In the genomic region with DNA sequence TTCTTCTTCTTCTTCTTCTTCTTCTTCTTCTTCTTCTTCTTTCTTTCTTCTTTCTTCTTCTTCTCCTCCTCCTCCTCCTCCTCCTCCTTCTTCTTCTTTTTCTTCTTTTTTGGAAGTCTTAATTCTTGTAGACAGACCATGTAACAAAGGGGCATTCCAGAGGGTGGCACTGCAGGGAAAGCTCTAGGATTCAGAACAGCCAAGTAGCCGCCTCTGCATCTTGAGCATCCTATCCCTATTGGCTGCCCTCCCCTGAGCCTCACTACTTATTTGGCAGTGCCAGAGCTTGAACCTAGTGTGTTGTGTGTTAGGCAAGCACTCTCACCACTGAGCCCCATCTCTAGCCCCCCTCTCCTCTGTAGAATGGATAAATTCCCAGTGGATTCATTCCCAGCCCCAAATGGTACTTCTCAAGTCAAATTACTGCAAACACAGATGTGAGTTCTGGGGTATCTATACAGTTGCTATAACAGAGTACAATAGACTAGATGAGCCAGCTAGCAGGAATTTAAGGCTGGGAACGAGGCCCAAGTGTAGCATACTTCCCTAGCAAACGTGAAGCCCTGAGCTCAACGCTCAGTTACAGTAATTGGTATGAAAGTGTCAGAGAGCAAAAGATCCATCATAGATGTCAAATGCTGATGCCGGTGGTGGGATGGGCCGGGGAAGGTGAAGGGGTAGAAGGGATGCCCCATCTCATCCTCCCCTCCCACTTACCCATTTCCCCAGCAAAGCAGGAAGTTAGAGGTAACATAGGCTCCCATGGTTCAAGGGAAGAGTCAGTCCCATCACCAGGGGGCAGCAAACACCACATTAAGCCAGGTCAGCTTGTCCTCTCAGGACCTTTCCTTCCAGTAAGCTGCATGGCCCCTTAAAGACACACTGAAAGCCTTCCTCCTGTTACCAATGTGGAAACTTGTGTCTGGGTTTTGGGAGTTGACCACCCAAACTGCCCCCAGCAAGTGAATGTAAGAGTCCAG, we compare ENCODE assay signal across 7 mouse cellular contexts. TPM values are rescaled to one million over a fixed set of nuclear protein-coding genes. Genes with fewer than 3 reads are reported as not detected.
A peak's percentile ranks its signal among the peaks of the same experiment; 100 is the strongest.
DNase-seq lines count a peak whose midpoint lies in the region; ATAC-seq and TF ChIP-seq lines count a peak whose summit lies in the region.

No protein-coding gene starts in this region.

- no peaks in the 10 kb centered on the region for H3K36me3 ChIP-seq in ES-Bruce4 (ENCODE audit: control insufficient read depth, insufficient read depth, low read length, poor library complexity, severe bottlenecking)

- no peak for TF ChIP-seq POLR2A in ES-Bruce4 (IDR thresholded peaks at IDR 0.05; ENCODE audit: insufficient read depth, low read length)

- no peaks in the 10 kb centered on the region for H3K27me3 ChIP-seq in ES-Bruce4 (ENCODE audit: control insufficient read depth, insufficient read depth, low read length, poor library complexity, severe bottlenecking)

- no peak for TF ChIP-seq EP300 in ES-Bruce4 (IDR thresholded peaks at IDR 0.05; ENCODE audit: insufficient read depth, low read depth, low read length)

- H3K4me1 ChIP-seq in ES-Bruce4 (ENCODE audit: control insufficient read depth, insufficient read depth, low read length) = peaks cover 2% of the 10 kb centered on the region

- no peaks in the 10 kb centered on the region for H3K9me3 ChIP-seq in ES-Bruce4 (replicated peaks; ENCODE audit: control insufficient read depth, insufficient read depth, low read length, poor library complexity, severe bottlenecking)

- H3K27ac ChIP-seq in ES-Bruce4 (ENCODE audit: insufficient read depth, low read length) = no peak overlapping the region

- no peak overlapping the region for H3K9ac ChIP-seq in ES-Bruce4 (ENCODE audit: low read depth, poor library complexity, severe bottlenecking)

- peak; percentile 90 for DNase-seq in ZHBTc4 (ENCODE audit: low read depth, low spot score)
- peak; percentile 71 to 77 for DNase-seq in heart, adult 9 months (ENCODE audit: low spot score in 2 of 2)
- peak; percentile 64 to 90 for DNase-seq in layer of hippocampus, postnatal 25 days (ENCODE audit: extremely low spot score in 1 of 2, low spot score in 1 of 2)
- DNase-seq in spleen, postnatal 10 days (ENCODE audit: low spot score in 2 of 2) = peak; percentile 67 to 89

- ATAC-seq in common myeloid progenitor, adult 5-6 weeks (replicated peaks; ENCODE audit: low read depth, poor library complexity, severe bottlenecking) = peak; percentile 72
- peak; percentile 74 for ATAC-seq in megakaryocyte-erythroid progenitor cell, adult 5-6 weeks (replicated peaks; ENCODE audit: low FRiP score, low TSS enrichment, poor library complexity, severe bottlenecking)

- peak; percentile 90 for TF ChIP-seq CTCF in ES-Bruce4 (IDR thresholded peaks at IDR 0.05; ENCODE audit: low read depth, low read length)

- H3K4me3 ChIP-seq in ES-Bruce4 (ENCODE audit: low read depth, low read length) = no peak overlapping the region

RNA-seq across cellular contexts. Expression of gene Ptpn23, which starts 3.2 kb away (rescaled TPM):
- 38.9 and 41.7 TPM in 2 replicates for polyA plus RNA-seq in ES-Bruce4 (2011; ENCODE audit: insufficient read depth, insufficient read length, low read depth, missing spikeins)
- total RNA-seq in common myeloid progenitor, adult 5-6 weeks (2017) = 3.7 TPM in 2 replicates
- total RNA-seq in layer of hippocampus, postnatal 25 days (2021) = 10 to 100 TPM; 40.9 to 57.8 TPM
- 17.7 and 24.3 TPM in 2 replicates for total RNA-seq in megakaryocyte-erythroid progenitor cell, adult 5-6 weeks (2014; fragmentation: Nextera tagmentation)
- 1.9 and 11.0 TPM in 2 replicates for total RNA-seq in megakaryocyte-erythroid progenitor cell, adult 5-6 weeks (2017)

RNA-seq across cellular contexts. Expression of gene Ngp, which starts 8.3 kb away (rescaled TPM):
- polyA plus RNA-seq in ES-Bruce4 (2011; ENCODE audit: insufficient read depth, insufficient read length, low read depth, missing spikeins) = not detected in 2 replicates
- 114 and 131 TPM in 2 replicates for total RNA-seq in common myeloid progenitor, adult 5-6 weeks (2017)
- under 1 TPM in 1 of 2 experiments, not detected in 1; 0.30 TPM for total RNA-seq in layer of hippocampus, postnatal 25 days (2021)
- 415 TPM in 1 of 2 replicates, not detected in the other for total RNA-seq in megakaryocyte-erythroid progenitor cell, adult 5-6 weeks (2014; fragmentation: Nextera tagmentation)
- 12.5 and 64.5 TPM in 2 replicates for total RNA-seq in megakaryocyte-erythroid progenitor cell, adult 5-6 weeks (2017)
